Mouse (Mus musculus): ENCODE data around the gene Qpctl. TPM values are rescaled to one million over a fixed set of nuclear protein-coding genes. Genes with fewer than 3 reads are reported as not detected.

Gene Qpctl
- total RNA-seq, 2 experiments from 2014 or later, result 1.5 to 2.0 TPM

DNA sequence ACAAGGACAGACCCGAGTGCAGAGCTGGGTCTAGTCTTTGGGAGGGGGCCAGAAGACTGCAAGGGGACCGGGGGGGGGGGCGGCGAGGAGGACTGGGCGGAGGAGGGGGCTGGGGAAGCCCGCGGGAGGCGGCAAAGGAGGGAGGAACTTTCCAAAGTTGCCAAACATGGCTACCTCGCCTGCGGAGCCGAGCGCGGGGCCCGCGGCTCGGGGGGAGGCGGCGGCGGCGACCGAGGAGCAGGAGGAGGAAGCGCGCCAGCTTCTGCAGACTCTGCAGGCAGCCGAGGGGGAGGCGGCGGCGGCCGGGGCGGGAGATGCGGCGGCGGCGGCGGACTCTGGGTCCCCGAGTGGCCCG is 54.6 kb downstream of the Qpctl start, which contains the start of gene Six5:
TSS of gene Six5 (plus strand) at position 124 of the 355 bp plus-strand sequence.
- intact Hi-C loops (cut with DNase I), result loop anchor here (2.0 kb wide), 1 partner anchor 24 kb away; the partner anchor contains the start of genes Fbxo46 and Gm4969
- no peak for DNase-seq

DNA sequence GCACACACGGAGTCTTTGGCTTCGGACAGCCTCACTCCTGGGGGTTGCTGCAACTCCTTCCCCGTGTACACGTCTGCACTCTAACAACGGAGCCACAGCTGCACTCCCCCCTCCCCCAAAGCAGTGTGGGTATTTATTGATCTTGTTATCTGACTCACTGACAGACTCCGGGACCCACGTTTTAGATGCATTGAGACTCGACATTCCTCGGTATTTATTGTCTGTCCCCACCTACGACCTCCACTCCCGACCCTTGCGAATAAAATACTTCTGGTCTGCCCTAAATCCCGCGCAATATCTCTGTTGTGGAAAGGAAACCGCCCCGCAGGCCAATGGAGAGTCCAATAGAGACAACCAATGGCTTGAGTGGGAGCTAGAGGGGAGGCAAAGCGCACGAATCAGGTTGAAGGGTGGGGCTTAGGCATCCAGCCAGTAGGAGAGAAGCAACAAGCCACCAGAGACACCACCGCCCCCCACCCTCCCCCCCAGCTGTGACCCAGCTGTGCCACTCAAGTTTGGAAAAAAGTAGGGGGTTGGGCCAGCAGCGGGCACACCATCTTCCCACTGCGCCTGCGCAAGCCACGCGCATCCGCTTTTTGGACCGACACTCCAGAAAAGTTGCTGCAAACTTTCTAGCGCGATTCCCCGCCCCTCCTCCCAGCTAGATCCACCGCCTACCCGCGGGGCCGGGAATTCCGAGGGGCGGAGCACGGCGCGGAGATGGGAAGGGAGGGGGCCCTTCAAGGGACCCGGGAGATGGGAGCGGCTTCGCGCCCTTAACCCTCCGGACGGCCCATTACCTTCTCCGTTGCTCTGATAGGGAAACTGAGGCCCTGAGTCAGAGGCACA is 55.3 kb downstream of the Qpctl start:
- intact Hi-C loops (cut with DNase I), result loop anchor here (2.0 kb wide), 2 partner anchors 25 kb away; partner anchors contain the start of genes Fbxo46 and Gm4969
- peak; percentile 92 to 96 for DNase-seq

DNA sequence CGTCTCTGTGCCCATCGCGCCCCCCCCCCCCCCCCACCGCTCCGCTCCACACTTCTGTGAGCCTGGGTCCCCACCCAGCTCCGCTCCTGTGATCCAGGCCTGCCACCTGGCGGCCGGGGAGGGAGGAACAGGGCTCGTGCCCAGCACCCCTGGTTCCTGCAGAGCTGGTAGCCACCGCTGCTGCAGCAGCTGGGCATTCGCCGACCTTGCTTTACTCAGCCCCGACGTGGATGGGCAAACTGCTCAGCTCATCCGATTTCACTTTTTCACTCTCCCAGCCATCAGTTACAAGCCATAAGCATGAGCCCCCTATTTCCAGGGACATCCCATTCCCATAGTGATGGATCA is 55.9 kb downstream of the Qpctl start:
- intact Hi-C loops (cut with DNase I), result loop anchor here (2.0 kb wide), 1 partner anchor 24 kb away; no protein-coding TSS in a partner anchor
- DNase-seq, result peak; percentile 83 to 87

DNA sequence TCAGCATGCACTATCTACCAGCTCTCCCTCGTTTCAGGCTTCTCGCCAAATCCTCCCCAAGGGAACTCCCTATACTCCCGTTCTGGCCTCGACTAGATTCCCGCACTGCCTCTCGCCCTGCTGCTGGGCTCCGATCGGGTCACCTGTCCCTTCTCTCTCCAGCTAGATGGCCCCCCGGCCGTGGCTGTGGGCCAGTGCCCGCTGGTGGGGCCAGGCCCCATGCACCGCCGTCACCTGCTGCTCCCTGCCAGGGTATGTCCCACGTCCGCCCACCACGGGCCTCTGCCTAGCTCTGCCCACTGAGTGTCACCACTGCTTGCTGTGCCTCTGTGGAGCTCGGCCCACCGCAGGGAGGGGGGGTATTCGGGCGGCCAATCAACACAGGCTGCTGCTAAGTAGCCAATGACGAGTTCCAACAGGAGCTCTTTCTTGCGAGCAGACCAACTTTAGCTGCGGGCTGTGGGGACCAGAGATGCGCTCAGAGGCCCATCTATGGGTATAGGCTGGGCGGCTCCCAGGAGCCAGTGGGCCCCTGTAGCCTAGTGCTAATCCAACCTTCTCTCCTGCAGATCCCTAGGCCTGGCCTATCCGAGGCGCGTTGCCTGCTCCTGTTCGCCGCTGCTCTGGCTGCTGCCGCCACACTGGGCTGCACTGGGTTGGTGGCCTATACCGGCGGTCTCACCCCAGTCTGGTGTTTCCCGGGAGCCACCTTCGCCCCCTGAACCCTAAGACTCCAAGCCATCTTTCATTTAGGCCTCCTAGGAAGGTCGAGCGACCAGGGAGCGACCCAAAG is 56.5 kb downstream of the Qpctl start:
- intact Hi-C loops (cut with DNase I), result loop anchor here (2.0 kb wide), 1 partner anchor 24 kb away; no protein-coding TSS in a partner anchor

DNA sequence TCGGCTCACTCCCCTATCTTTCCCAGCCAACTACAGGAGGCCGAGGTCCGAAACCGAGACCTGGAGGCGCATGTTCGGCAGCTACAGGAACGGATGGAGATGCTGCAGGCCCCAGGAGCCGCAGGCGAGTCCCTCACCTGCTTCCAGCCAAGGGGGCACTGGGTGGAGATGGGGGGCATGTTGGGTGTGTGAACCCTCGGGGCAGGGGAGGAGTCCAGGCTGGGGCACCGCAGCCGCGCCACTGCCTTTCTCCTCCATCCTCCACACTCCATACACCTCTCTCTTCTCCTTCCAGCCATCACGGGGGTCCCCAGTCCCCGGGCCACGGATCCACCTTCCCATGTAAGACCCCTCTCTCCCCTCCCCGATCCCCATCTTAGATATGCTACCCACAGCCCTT is 57.2 kb downstream of the Qpctl start:
- no peak for DNase-seq
- intact Hi-C loops (cut with DNase I), result loop anchor here (2.0 kb wide), 1 partner anchor 23 kb away; no protein-coding TSS in a partner anchor

More for the DNA sequence above, 56.5 kb downstream of the Qpctl start:
- DNase-seq, result no peak

Small RNAs within 50 kb of the gene (microRNA-seq; reads per million reads assigned to microRNA genes)
- 49.7 to 101 reads per million in 2 experiments for gene Mir330

Other genes with a start within 250 kb of the Qpctl start
- gene Ccdc61, start 238.9 kb downstream of the Qpctl start, total RNA-seq (2021), result 1 to 10 TPM; 5.2 to 6.1 TPM
- gene Nova2, start 223.4 kb downstream of the Qpctl start, total RNA-seq (2021), result 1 to 10 TPM; 1.7 to 1.8 TPM
- not detected for gene Nanos2, start 161.9 kb downstream of the Qpctl start, total RNA-seq (2021)
- gene Mypop, start 158.0 kb downstream of the Qpctl start, total RNA-seq (2021), result 1 to 10 TPM; 4.7 to 6.4 TPM
- 10 to 100 TPM; 13.8 to 15.1 TPM for gene Irf2bp1, start 145.2 kb downstream of the Qpctl start, total RNA-seq (2021)
- gene Foxa3, start 125.8 kb downstream of the Qpctl start, total RNA-seq (2021), result not detected
- gene Sympk, start 124.9 kb downstream of the Qpctl start, total RNA-seq (2021), result 10 to 100 TPM; 61.8 to 65.7 TPM
- not detected for gene Rsph6a, start 94.6 kb downstream of the Qpctl start, total RNA-seq (2021)
- 10 to 100 TPM; 21.6 to 26.1 TPM for gene Dmwd, start 73.1 kb downstream of the Qpctl start, total RNA-seq (2021)
- 100 to 1,000 TPM; 272 to 309 TPM for gene Dmpk, start 65.4 kb downstream of the Qpctl start, total RNA-seq (2021)
- 1 to 10 TPM; 1.2 to 1.5 TPM for gene Six5, start 54.7 kb downstream of the Qpctl start, total RNA-seq (2021)
- not detected for gene Gm4969, start 30.9 kb downstream of the Qpctl start, total RNA-seq (2021)
- 1 to 10 TPM; 2.0 to 2.8 TPM for gene Fbxo46, start 29.4 kb downstream of the Qpctl start, total RNA-seq (2021)
- 10 to 100 TPM; 47.3 to 49.9 TPM for gene Snrpd2, start 431 bp upstream of the Qpctl start, total RNA-seq (2021)
- gene Gipr, start 16.8 kb upstream of the Qpctl start, total RNA-seq (2021), result not detected
- gene Eml2, start 27.1 kb upstream of the Qpctl start, total RNA-seq (2021), result 1 to 10 TPM; 9.6 to 10.0 TPM
- gene Gpr4, start 63.2 kb upstream of the Qpctl start, total RNA-seq (2021), result 1 to 10 TPM; 2.2 to 2.6 TPM
- 10 to 100 TPM; 36.9 to 39.9 TPM for gene Opa3, start 79.0 kb upstream of the Qpctl start, total RNA-seq (2021)
- 10 to 100 TPM; 15.9 to 20.6 TPM for gene Vasp, start 122.5 kb upstream of the Qpctl start, total RNA-seq (2021)
- under 1 TPM in 1 of 2 experiments, not detected in 1; 0.35 TPM for gene Ppm1n, start 130.8 kb upstream of the Qpctl start, total RNA-seq (2021)
- gene Rtn2, start 133.3 kb upstream of the Qpctl start, total RNA-seq (2021), result 1,000 to 10,000 TPM in 1 of 2 experiments, 100 to 1,000 TPM in 1; 974 to 1,054 TPM
- gene Fosb, start 160.8 kb upstream of the Qpctl start, total RNA-seq (2021), result under 1 TPM; 0.15 to 0.31 TPM
- 10 to 100 TPM; 24.5 to 29.0 TPM for gene Ercc1, start 195.5 kb upstream of the Qpctl start, total RNA-seq (2021)
- 10 to 100 TPM in 1 of 2 experiments, 1 to 10 TPM in 1; 9.3 to 10.2 TPM for gene Cd3eap, start 210.2 kb upstream of the Qpctl start, total RNA-seq (2021)
- gene Ppp1r13l, start 210.5 kb upstream of the Qpctl start, total RNA-seq (2021), result 1 to 10 TPM; 2.4 to 2.6 TPM
- 1 to 10 TPM; 8.5 to 9.8 TPM for gene Ercc2, start 232.7 kb upstream of the Qpctl start, total RNA-seq (2021)

Data from gastrocnemius, postnatal 36 days (tissue).